Mouse (Mus musculus) liver, adult (tissue): ENCODE results near the gene Itpr2.

Experiments used
- GATA4 ChIP-seq: IDR thresholded peaks from 2 replicates; pipeline ENCODE4 v1.6.1; 2014; ENCODE audit warnings: mild to moderate bottlenecking, low read length; ENCODE audit not compliant: insufficient replicate concordance

Gene Itpr2

DNA sequence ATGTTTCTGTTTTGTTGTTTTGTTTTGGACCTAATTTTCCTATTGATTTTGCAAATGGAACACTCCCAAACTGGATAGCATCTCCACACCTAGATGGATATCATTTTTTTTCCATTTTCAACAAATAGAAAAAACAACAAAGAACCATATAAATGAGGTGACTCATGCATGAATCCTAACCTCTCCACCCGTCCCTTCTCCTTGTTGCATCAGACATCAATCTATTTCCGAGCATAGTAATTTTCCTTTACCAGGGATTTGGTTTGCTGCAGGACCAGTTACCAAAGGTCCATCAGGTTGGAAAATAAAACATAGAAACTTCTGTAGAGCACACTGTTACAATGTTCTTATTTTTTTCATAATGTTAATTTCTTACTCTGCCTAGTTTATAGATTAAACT is 17.0 kb upstream of the Itpr2 start:
- no peak for TF ChIP-seq GATA4

- TF ChIP-seq GATA4 = no peak
These were observed 13.9 kb upstream of the Itpr2 start for GRCm38 (mm10) chr6:146515936-146516335.

DNA sequence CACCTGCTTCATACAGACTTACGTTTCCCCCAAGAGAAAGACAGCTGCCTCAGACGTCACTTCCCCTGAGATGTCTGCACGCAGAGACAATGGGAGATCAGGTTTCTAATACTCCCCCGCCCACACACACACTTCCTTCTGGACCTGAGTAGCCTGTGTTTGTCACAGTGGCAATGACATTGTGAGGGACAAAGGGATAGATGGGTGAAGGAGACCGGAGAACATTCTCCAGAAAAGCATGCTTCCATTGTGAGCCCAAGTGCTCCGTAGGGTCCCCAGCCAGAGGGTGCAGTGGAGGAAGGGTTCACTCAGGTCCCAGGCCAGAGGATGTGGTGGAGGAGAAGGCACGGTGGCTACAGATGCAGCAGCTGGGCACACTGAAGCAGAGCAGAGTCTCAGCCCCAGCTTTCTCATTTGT is 12.5 kb upstream of the Itpr2 start:
- no peak for TF ChIP-seq GATA4

- no peak for TF ChIP-seq GATA4
These were observed 11.9 kb upstream of the Itpr2 start for GRCm38 (mm10) chr6:146513899-146514298.

- TF ChIP-seq GATA4 = no peak
These were observed 11.4 kb upstream of the Itpr2 start for GRCm38 (mm10) chr6:146513384-146513783.

- TF ChIP-seq GATA4 = no peak
These were observed 9.5 kb upstream of the Itpr2 start for GRCm38 (mm10) chr6:146511511-146511910.

DNA sequence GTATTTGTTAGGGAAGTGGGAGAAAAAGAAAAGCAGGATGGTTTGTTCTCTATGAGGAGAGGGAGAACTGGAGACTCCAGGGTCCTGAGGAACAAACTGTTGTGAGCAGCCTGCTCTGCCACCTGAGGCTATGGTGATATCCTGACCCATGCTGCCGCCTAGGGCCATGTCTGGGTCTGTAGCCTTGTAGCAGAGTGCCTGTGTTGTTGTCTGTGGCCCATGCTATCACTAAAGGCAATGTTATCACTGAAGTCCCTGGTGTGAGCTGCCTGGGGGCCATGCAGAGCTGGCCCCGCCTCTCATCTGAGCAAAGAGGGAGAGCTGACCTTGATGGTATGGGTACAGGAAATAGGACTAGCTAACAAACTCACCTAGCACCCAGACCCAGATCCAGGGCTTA is 7.9 kb upstream of the Itpr2 start:
- no peak for TF ChIP-seq GATA4

DNA sequence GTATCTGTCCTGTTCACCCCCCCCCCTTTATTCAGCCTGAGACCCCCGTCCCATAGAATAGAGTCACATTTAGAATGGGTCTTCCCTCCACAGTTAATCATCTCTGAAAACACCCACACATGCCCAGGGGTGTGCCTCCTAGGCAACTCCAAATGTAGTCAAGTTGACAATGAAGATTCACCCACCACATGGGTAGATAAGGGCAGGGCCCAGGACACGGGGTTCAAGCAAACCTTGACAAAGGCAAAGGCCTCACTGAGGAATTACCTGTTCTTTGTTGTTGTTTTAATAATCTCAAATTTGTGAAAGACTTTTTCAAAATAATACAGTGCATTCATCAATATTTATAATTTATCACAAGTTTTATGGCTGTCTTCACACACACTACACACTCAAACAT is 2.4 kb upstream of the Itpr2 start:
- TF ChIP-seq GATA4 = no peak

DNA sequence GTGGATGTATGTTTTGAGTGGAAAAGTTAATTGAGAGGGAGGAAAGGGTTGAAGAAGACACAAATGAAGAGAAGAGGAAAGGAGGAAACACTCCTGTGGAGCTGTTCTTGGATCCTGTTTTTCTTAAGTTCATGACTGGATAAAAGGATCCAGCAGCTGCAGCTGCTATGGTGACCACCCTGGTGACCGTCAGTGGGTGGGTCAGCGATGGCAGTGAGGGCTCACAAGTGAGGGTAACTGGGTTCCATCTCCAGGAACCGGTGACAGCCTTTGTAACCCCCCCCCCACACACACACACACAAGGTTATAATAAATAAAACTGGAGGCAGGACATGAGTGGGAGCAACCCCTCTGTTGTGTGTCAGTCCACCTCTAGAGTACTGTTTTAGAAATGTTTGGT is 833 bp upstream of the Itpr2 start:
- TF ChIP-seq GATA4 = no peak

DNA sequence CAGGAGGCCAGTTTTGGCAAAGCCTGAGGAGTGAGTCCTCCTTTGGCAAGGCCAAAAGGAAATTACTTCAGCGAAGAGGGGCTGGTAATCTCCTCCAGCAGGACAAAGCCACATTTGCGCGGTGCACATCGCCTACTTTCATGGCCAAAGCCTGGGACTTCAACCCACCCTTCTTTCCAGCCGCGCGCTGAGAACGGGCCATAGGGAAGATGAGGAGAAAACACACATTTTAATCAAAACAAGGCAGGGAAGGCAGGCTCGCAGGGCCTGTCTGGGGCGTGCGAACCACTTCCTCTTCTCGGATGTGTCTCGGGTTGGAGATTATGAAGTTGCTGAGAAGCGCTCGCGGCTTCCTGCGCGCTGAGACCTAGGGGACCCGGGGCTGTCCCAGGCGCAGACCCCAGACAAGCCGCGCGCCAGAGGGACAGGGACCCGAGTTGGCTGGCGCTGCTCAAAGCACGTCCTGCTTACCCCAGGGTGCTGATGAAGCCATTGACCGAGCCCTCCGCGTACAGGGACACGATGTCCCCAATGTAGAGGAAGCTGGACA is 632 bp downstream of the Itpr2 start:
- TF ChIP-seq GATA4 = peak; percentile 17; the same call in 1 of the 2 replicates

DNA sequence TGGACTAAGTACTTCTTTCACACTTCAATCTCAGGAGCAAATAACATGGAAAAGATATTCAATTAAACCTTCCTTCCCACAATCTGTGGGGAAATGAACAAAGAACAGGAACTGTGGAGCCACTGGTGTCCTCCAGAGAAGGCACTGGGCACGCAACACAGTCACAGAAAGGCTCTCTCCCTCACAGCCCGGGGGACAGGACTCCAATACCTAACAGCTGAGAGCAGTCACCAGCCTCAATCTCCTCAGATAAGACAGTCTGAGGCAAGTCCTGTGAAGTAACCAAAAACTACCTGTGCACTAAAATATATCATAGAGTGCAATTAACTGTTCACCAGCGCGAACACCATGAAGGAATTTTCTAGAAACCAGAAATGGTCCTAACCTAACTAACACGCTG is 1.3 kb downstream of the Itpr2 start:
- TF ChIP-seq GATA4 = no peak

DNA sequence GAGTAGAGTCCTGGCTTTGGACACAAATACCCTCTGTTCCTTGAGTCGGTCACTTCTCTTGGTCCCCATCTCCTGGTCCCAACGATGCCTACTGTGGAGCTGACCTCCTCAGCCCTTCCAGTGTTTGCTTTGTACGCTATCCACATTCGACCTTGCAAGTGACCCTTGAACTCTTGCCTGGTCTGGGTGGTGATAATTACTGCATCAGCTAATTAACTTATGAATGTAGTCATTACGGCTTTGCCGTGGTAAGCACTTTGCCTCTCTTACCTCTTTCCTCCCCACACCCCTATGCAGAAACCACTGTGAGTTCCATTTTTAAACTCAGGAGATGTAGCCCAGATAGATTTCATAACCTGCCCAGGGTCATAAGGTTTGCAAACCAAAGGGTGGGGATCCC is 1.8 kb downstream of the Itpr2 start:
- no peak for TF ChIP-seq GATA4

GRCm38 (mm10) chr6:146499566-146499965 is 2.5 kb downstream of the Itpr2 start:
- no peak for TF ChIP-seq GATA4

- no peak for TF ChIP-seq GATA4
These were observed 3.6 kb downstream of the Itpr2 start for GRCm38 (mm10) chr6:146498416-146498815.

DNA sequence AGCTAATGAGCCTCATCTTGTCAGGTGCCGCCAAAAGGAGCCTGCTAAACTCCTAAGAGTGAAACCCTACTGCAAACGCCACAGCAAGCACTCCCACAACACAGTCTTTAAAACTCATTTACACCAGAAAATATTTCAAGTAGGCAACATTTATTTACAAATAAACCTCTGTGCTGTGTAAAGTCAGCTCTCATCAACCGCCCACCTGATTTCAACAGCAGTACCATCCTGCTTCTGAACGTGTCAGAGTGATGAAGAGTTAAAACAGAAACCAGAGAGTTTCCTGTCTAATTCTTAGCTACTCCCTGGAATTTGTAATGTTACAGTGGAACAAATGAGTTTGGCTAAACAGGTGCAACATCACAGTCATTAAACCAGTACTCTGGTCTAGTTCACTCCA is 4.2 kb downstream of the Itpr2 start:
- no peak for TF ChIP-seq GATA4

GRCm38 (mm10) chr6:146497435-146497834 is 4.6 kb downstream of the Itpr2 start:
- no peak for TF ChIP-seq GATA4

DNA sequence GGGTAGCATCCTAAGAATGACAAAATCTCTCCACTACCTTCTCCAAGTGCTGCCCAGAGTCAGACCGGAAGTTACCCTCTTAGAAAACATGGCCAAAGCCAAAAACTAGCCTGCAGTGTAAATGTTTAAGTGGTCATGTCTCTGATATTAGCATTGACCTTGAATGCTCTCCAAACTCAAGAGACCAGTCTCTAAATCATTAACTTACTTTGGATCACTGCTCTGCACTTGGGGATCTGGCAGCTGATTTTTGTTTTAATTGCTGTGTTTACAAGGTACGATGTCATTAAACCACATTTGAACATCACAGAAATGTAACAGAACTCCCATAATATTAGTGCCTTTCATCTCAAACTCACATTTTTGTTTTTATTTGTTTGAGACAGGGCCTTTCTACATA is 10.3 kb downstream of the Itpr2 start:
- no peak for TF ChIP-seq GATA4
